Mouse (Mus musculus): ENCODE data around the gene Cdk13. TPM values are rescaled to one million over a fixed set of nuclear protein-coding genes. Genes with fewer than 3 reads are reported as not detected.

Gene Cdk13
- 121 TPM for polyA plus RNA-seq (2017; shearing (Covaris generic))

DNA sequence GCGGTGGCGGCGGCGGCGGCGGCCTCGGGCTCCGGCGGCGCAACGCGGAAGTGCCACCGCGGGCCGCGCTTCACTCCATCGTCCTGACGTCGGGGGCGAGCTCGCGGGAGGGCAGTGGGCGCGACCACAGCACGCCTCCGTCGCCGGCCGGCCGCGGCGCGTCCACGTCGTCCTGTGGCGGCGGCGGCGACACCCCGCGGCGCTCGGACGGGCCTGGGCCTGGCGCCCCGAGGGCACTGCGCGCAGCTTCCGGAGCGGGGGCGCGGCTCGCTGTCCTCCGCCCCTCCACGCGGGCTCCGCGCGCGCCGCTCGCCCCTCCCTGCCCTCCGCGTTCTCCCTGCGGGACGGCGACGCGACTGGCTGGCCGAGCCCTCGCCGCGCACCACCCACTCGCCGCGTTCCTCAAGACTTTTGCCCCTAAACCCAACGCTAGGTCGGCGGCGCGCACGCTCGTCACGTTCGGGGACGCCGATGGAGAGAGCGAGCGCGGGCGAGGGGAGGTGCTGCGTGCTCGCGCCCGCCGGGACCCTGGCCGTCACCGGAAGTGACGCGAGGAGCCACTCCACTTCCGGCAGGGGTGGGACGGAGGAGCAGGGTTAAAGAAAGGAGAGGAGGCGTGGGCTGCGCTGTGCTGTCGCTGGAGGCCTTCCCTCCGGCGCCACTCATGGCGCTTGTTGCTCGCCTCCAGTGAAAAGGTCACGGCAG, at the start of gene Cdk13:
Gene Cdk13, minus strand, starts transcription at position 189 of the 705 bp plus-strand sequence.

DNA sequence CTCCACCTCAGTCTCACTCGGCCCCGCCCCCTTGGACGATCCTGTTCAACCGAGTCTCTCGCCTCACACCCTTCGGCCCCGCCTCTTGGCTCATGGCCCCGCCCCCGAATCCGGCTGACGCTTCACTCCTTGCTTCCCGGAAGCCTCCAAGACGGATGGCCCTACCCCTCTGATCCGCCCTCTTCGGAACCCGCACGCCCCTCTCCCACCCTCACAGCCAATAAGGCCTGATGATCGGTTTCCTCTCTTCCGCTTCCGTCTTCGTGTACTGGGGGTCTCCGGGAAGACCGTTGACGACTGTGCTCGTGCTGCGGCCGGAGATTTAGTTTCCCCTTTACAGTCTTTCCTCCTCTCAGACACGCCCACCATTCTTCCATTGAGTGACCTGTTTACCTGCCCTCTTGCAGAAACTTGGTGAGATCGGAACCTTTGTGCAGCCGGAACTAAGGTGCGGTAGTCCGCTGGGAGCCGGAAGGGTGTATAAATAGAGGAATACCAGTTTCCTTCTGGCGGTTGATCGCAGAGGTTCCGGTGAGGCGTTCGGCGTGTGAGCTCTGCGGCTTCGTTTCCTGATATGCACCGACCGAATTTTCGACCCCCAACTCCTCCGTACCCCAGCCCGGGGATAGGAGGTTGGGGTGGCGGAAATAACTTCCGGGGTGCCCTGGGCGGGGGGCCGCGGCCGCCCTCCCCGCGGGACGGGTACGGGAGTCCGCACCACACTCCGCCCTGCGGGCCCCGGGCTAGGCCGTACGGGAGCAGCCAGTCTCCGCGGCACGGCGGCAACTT, 109.8 kb downstream of the Cdk13 start, which contains the start of the genes Mplkip and Sugct:
Gene Mplkip, plus strand, starts transcription at position 282 of the 789 bp plus-strand sequence.
Gene Sugct, minus strand, starts transcription at position 643 of the 789 bp plus-strand sequence.

Other genes with a start within 250 kb of the Cdk13 start
- 51.4 TPM for gene Mplkip, start 109.9 kb downstream of the Cdk13 start, polyA plus RNA-seq (2017; shearing (Covaris generic))
- gene Sugct, start 109.5 kb downstream of the Cdk13 start, polyA plus RNA-seq (2017; shearing (Covaris generic)), result 0.93 TPM
- gene Rala, start 139.1 kb upstream of the Cdk13 start, polyA plus RNA-seq (2017; shearing (Covaris generic)), result 76.5 TPM
- gene Yae1d1, start 188.3 kb upstream of the Cdk13 start, polyA plus RNA-seq (2017; shearing (Covaris generic)), result 18.9 TPM